Mouse (Mus musculus): ENCODE measurements around the gene Olfr60. TPM values are rescaled to one million over a fixed set of nuclear protein-coding genes. Genes with fewer than 3 reads are reported as not detected.

Gene Olfr60
- polyA plus RNA-seq, 1 experiment from 2014 or later: not detected

GRCm38 (mm10) chr7:140319861-140320385, 41.5 kb downstream of the Olfr60 start:
- no peak overlapping the region for H3K9ac ChIP-seq (ENCODE audit: low read depth, low read length)
- H3K4me3 ChIP-seq (ENCODE audit: low read depth, low read length): no peak overlapping the region
- no peak overlapping the region for H3K27ac ChIP-seq (ENCODE audit: low read length)
- ATAC-seq (ENCODE audit: low read depth): no peak
- H3K9me3 ChIP-seq (replicated peaks; ENCODE audit: control insufficient read depth, low read length): no peaks in the 10 kb centered on the region
- H3K4me2 ChIP-seq (ENCODE audit: low read depth, low read length): no peak overlapping the region
- H3K4me1 ChIP-seq (ENCODE audit: control insufficient read depth, low read depth, low read length): no peaks in the 10 kb centered on the region
- 61% methylated on average over 3 of the region's 3 CpGs for WGBS (ENCODE audit: insufficient replicate concordance)
- H3K36me3 ChIP-seq (ENCODE audit: control insufficient read depth, insufficient read depth): no peaks in the 10 kb centered on the region
- H3K27me3 ChIP-seq (ENCODE audit: control insufficient read depth, insufficient read depth, low read depth, low read length): no peaks in the 10 kb centered on the region

- Histone ChIP-seq H3K4me2 (ENCODE audit: low read depth, low read length) (no peak overlapping the region), H3K27ac (ENCODE audit: low read length) (no peak overlapping the region), H3K9me3 (replicated peaks; ENCODE audit: control insufficient read depth, low read length) (no peaks in the 10 kb centered on the region), H3K27me3 (ENCODE audit: control insufficient read depth, insufficient read depth, low read depth, low read length) (no peaks in the 10 kb centered on the region), H3K36me3 (ENCODE audit: control insufficient read depth, insufficient read depth) (no peaks in the 10 kb centered on the region), H3K4me1 (ENCODE audit: control insufficient read depth, low read depth, low read length) (no peaks in the 10 kb centered on the region), H3K4me3 (ENCODE audit: low read depth, low read length) (no peak overlapping the region), H3K9ac (ENCODE audit: low read depth, low read length) (no peak overlapping the region)
- no peak for ATAC-seq (ENCODE audit: low read depth)
- WGBS (ENCODE audit: insufficient replicate concordance): 66% methylated on average over 3 of the region's 3 CpGs
Observed at GRCm38 (mm10) chr7:140299416-140299815, 62.1 kb downstream of the Olfr60 start.

GRCm38 (mm10) chr7:140296876-140297275, 64.6 kb downstream of the Olfr60 start:
- Histone ChIP-seq H3K27ac (ENCODE audit: low read length) (no peak overlapping the region), H3K9ac (ENCODE audit: low read depth, low read length) (no peak overlapping the region), H3K4me2 (ENCODE audit: low read depth, low read length) (no peak overlapping the region), H3K27me3 (ENCODE audit: control insufficient read depth, insufficient read depth, low read depth, low read length) (no peaks in the 10 kb centered on the region), H3K4me1 (ENCODE audit: control insufficient read depth, low read depth, low read length) (no peaks in the 10 kb centered on the region), H3K4me3 (ENCODE audit: low read depth, low read length) (no peak overlapping the region), H3K36me3 (ENCODE audit: control insufficient read depth, insufficient read depth) (no peaks in the 10 kb centered on the region), H3K9me3 (replicated peaks; ENCODE audit: control insufficient read depth, low read length) (no peaks in the 10 kb centered on the region)
- WGBS (ENCODE audit: insufficient replicate concordance): 53% methylated on average over 6 of the region's 6 CpGs
- ATAC-seq (ENCODE audit: low read depth): no peak

GRCm38 (mm10) chr7:140295746-140296145, 65.7 kb downstream of the Olfr60 start:
- Histone ChIP-seq H3K27ac (ENCODE audit: low read length) (no peak overlapping the region), H3K4me3 (ENCODE audit: low read depth, low read length) (no peak overlapping the region), H3K9me3 (replicated peaks; ENCODE audit: control insufficient read depth, low read length) (no peaks in the 10 kb centered on the region), H3K36me3 (ENCODE audit: control insufficient read depth, insufficient read depth) (no peaks in the 10 kb centered on the region), H3K4me1 (ENCODE audit: control insufficient read depth, low read depth, low read length) (no peaks in the 10 kb centered on the region), H3K9ac (ENCODE audit: low read depth, low read length) (no peak overlapping the region), H3K27me3 (ENCODE audit: control insufficient read depth, insufficient read depth, low read depth, low read length) (no peaks in the 10 kb centered on the region), H3K4me2 (ENCODE audit: low read depth, low read length) (no peak overlapping the region)
- WGBS (ENCODE audit: insufficient replicate concordance): 68% methylated on average over 9 of the region's 9 CpGs
- ATAC-seq (ENCODE audit: low read depth): no peak

Other genes with a start within 250 kb of the Olfr60 start
- 11.0 and 14.3 TPM in 2 replicates for gene Paox, start 245.9 kb downstream of the Olfr60 start, polyA plus RNA-seq (2015; fragmentation: Nextera tagmentation; extraction: Ambion mirVana)
- gene Echs1, start 245.2 kb downstream of the Olfr60 start, polyA plus RNA-seq (2015; fragmentation: Nextera tagmentation; extraction: Ambion mirVana): 122 and 131 TPM in 2 replicates
- 13.0 and 13.1 TPM in 2 replicates for gene Mtg1, start 224.1 kb downstream of the Olfr60 start, polyA plus RNA-seq (2015; fragmentation: Nextera tagmentation; extraction: Ambion mirVana)
- gene Sprn, start 206.8 kb downstream of the Olfr60 start, polyA plus RNA-seq (2015; fragmentation: Nextera tagmentation; extraction: Ambion mirVana): not detected in 2 replicates
- gene Olfr522, start 196.9 kb downstream of the Olfr60 start, polyA plus RNA-seq (2015; fragmentation: Nextera tagmentation; extraction: Ambion mirVana): not detected in 2 replicates
- gene Olfr523, start 188.5 kb downstream of the Olfr60 start, polyA plus RNA-seq (2015; fragmentation: Nextera tagmentation; extraction: Ambion mirVana): not detected in 2 replicates
- gene Olfr524, start 155.7 kb downstream of the Olfr60 start, polyA plus RNA-seq (2015; fragmentation: Nextera tagmentation; extraction: Ambion mirVana): not detected in 2 replicates
- gene Cd163l1, start 143.4 kb downstream of the Olfr60 start, polyA plus RNA-seq (2015; fragmentation: Nextera tagmentation; extraction: Ambion mirVana): 0.05 and 0.06 TPM in 2 replicates
- not detected in 2 replicates for gene 5830411N06Rik, start 114.4 kb downstream of the Olfr60 start, polyA plus RNA-seq (2015; fragmentation: Nextera tagmentation; extraction: Ambion mirVana)
- not detected in 2 replicates for gene Olfr525, start 40.8 kb downstream of the Olfr60 start, polyA plus RNA-seq (2015; fragmentation: Nextera tagmentation; extraction: Ambion mirVana)
- gene Olfr527, start 27.7 kb downstream of the Olfr60 start, polyA plus RNA-seq (2015; fragmentation: Nextera tagmentation; extraction: Ambion mirVana): not detected in 2 replicates
- gene Olfr530, start 14.7 kb upstream of the Olfr60 start, polyA plus RNA-seq (2015; fragmentation: Nextera tagmentation; extraction: Ambion mirVana): not detected in 2 replicates
- gene Olfr531, start 41.2 kb upstream of the Olfr60 start, polyA plus RNA-seq (2015; fragmentation: Nextera tagmentation; extraction: Ambion mirVana): not detected in 2 replicates
- not detected in 2 replicates for gene Olfr532, start 60.0 kb upstream of the Olfr60 start, polyA plus RNA-seq (2015; fragmentation: Nextera tagmentation; extraction: Ambion mirVana)
- not detected in 2 replicates for gene Olfr533, start 101.7 kb upstream of the Olfr60 start, polyA plus RNA-seq (2015; fragmentation: Nextera tagmentation; extraction: Ambion mirVana)
- not detected in 2 replicates for gene Olfr535, start 122.5 kb upstream of the Olfr60 start, polyA plus RNA-seq (2015; fragmentation: Nextera tagmentation; extraction: Ambion mirVana)
- not detected in 2 replicates for gene Olfr536, start 145.7 kb upstream of the Olfr60 start, polyA plus RNA-seq (2015; fragmentation: Nextera tagmentation; extraction: Ambion mirVana)
- not detected in 2 replicates for gene Olfr538, start 206.2 kb upstream of the Olfr60 start, polyA plus RNA-seq (2015; fragmentation: Nextera tagmentation; extraction: Ambion mirVana)
- gene Olfr46, start 239.6 kb upstream of the Olfr60 start, polyA plus RNA-seq (2015; fragmentation: Nextera tagmentation; extraction: Ambion mirVana): not detected in 2 replicates

Data from liver, embryonic 16.5 days (tissue).